Mouse (Mus musculus) neutrophil, adult 5-6 weeks (primary cell): ENCODE measurements around the gene Anks1b. TPM values are rescaled to one million over a fixed set of nuclear protein-coding genes. Genes with fewer than 3 reads are reported as not detected.

Experiments used
- ATAC-seq: fragments of 151-379, 151-347 bp; 2 replicates; pipeline ENCODE4 v1.8.0; 2017; ENCODE audit warnings: mild to moderate bottlenecking, moderate TSS enrichment; ENCODE audit not compliant: insufficient number of reproducible peaks, poor library complexity, low FRiP score, severe bottlenecking; ENCODE audit errors: extremely low read depth
- total RNA-seq: library from RNA; stranded (forward); fragments of 200-1000 nt; gene quantifications from 2 replicates; pipeline ENCODE4 v1.2.3, GENCODE M21; 2017

The Anks1b gene
- total RNA-seq, 1 experiment from 2014 or later, result 0.23 TPM

GRCm38 (mm10) chr10:90493436-90493835 is 620.1 kb downstream of the Anks1b start:
- ATAC-seq, result no peak

- ATAC-seq, result no peak
Measured at GRCm38 (mm10) chr10:90493996-90494642, 620.8 kb downstream of the Anks1b start.

GRCm38 (mm10) chr10:90494981-90495516 is 621.7 kb downstream of the Anks1b start:
- no peak for ATAC-seq

GRCm38 (mm10) chr10:90507561-90507960 is 634.3 kb downstream of the Anks1b start:
- ATAC-seq, result no peak

- no peak for ATAC-seq
Measured at GRCm38 (mm10) chr10:90512801-90513200, 639.5 kb downstream of the Anks1b start.

GRCm38 (mm10) chr10:90531813-90532212 is 658.5 kb downstream of the Anks1b start:
- ATAC-seq, result no peak

- no peak for ATAC-seq
Measured at GRCm38 (mm10) chr10:90535370-90535769, 662.1 kb downstream of the Anks1b start.

GRCm38 (mm10) chr10:90546635-90547034 is 673.3 kb downstream of the Anks1b start:
- ATAC-seq, result no peak

- ATAC-seq, result no peak
Measured at GRCm38 (mm10) chr10:90562906-90563305, 689.6 kb downstream of the Anks1b start.

GRCm38 (mm10) chr10:90576191-90577098 is 703.1 kb downstream of the Anks1b start:
- ATAC-seq, result no peak

- ATAC-seq, result no peak
Measured at GRCm38 (mm10) chr10:90577099-90577461, 703.8 kb downstream of the Anks1b start.

- no peak for ATAC-seq
Measured at GRCm38 (mm10) chr10:90577777-90578176, 704.5 kb downstream of the Anks1b start.

- no peak for ATAC-seq
Measured at GRCm38 (mm10) chr10:90579970-90580369, 706.7 kb downstream of the Anks1b start.

- ATAC-seq, result no peak
Measured at GRCm38 (mm10) chr10:90584052-90584451, 710.7 kb downstream of the Anks1b start.

GRCm38 (mm10) chr10:90596142-90596541 is 722.8 kb downstream of the Anks1b start:
- no peak for ATAC-seq

GRCm38 (mm10) chr10:90596576-90596975 is 723.3 kb downstream of the Anks1b start:
- no peak for ATAC-seq

GRCm38 (mm10) chr10:90599149-90599548 is 725.8 kb downstream of the Anks1b start:
- ATAC-seq, result no peak

GRCm38 (mm10) chr10:90599726-90600531 is 726.6 kb downstream of the Anks1b start:
- no peak for ATAC-seq

- no peak for ATAC-seq
Measured at GRCm38 (mm10) chr10:90607586-90607985, 734.3 kb downstream of the Anks1b start.
